Mouse (Mus musculus) kidney, embryonic 16.5 days (tissue): ENCODE measurements around the gene Hdac7. TPM values are rescaled to one million over a fixed set of nuclear protein-coding genes. Genes with fewer than 3 reads are reported as not detected.

Source experiments
- ATAC-seq: fragments of 200-750 bp; cut with Nextera tagmentation; 2 replicates; pipeline ENCODE4 v1.8.0; 2017; ENCODE audit warnings: moderate TSS enrichment; ENCODE audit not compliant: low FRiP score, low TSS enrichment
- H3K27ac ChIP-seq: fragments of 300-500 bp; sonication (generic); 2 replicates; pipeline ENCODE4 v1.5.1; 2014; ENCODE audit warnings: low read length
- H3K27me3 ChIP-seq: fragments of 300-500 bp; sonication (generic); 2 replicates; pipeline ENCODE4 v1.6.1; 2014; ENCODE audit warnings: low read length, control low read depth, mixed read lengths; ENCODE audit not compliant: insufficient read depth
- H3K36me3 ChIP-seq: fragments of 300-500 bp; sonication (generic); 2 replicates; pipeline ENCODE4 v1.6.1; 2014; ENCODE audit warnings: low read length, control low read depth, mixed read lengths; ENCODE audit not compliant: insufficient read depth
- H3K4me1 ChIP-seq: fragments of 300-500 bp; sonication (generic); 2 replicates; pipeline ENCODE4 v1.6.1; 2014; ENCODE audit warnings: low read length, control low read depth, mixed read lengths; ENCODE audit not compliant: insufficient read depth
- H3K4me2 ChIP-seq: fragments of 300-500 bp; sonication (generic); replicated peaks from 2 replicates; pipeline ENCODE4 v1.6.1; 2014; ENCODE audit warnings: low read depth, low read length
- H3K4me3 ChIP-seq: fragments of 300-500 bp; sonication (generic); 2 replicates; pipeline ENCODE4 v1.5.1; 2014; ENCODE audit warnings: mild to moderate bottlenecking, low read length
- H3K9ac ChIP-seq: fragments of 300-500 bp; sonication (generic); replicated peaks from 2 replicates; pipeline ENCODE4 v1.6.1; 2014; ENCODE audit warnings: low read length
- H3K9me3 ChIP-seq: fragments of 300-500 bp; sonication (generic); 2 replicates; pipeline ENCODE4 v1.6.1; 2016; ENCODE audit warnings: low read length, control low read depth
- WGBS: fragments of 180-500 bp; shearing (Covaris S2); extraction: QIAGEN DNeasy Blood & Tissue Kit; methylation state at CpG from one replicate; pipeline ENCODE4 v1.1.7; 2014; 5-methylcytosine and 5-hydroxymethylcytosine counted together
- polyA plus RNA-seq: library from polyadenylated mRNA; unstranded; fragments of >200 nt; fragmentation: Nextera tagmentation; extraction: Ambion mirVana; gene quantifications from 2 replicates; pipeline ENCODE4 v1.2.1, GENCODE M21; 2015

Hdac7 gene
- polyA plus RNA-seq, 1 experiment from 2014 or later = 37.3 TPM

GRCm38 (mm10) chr15:97812126-97812525 lies 32.2 kb downstream of the Hdac7 start:
- H3K27me3 ChIP-seq = no peaks in the 10 kb centered on the region
- H3K9ac ChIP-seq = no peak overlapping the region; the same call in 1 of the 2 replicates
- ATAC-seq = no peak
- no peak overlapping the region for H3K4me3 ChIP-seq
- WGBS = 65% methylated on average over 6 of the region's 6 CpGs
- peak overlapping the region; percentile 46; the same call in 1 of the 2 replicates for H3K27ac ChIP-seq
- H3K36me3 ChIP-seq = peaks cover 36% of the 10 kb centered on the region; the same call in 1 of the 2 replicates
- no peaks in the 10 kb centered on the region for H3K9me3 ChIP-seq
- H3K4me2 ChIP-seq = no peak overlapping the region
- peaks cover 35% of the 10 kb centered on the region for H3K4me1 ChIP-seq

- H3K27me3 ChIP-seq = no peaks in the 10 kb centered on the region
- H3K4me3 ChIP-seq = no peak overlapping the region
- H3K27ac ChIP-seq = 0 out of 2 replicates have a peak overlapping the region, but pooled peaks have one; percentile 46
- H3K36me3 ChIP-seq = peaks cover 44% of the 10 kb centered on the region
- H3K4me1 ChIP-seq = peaks cover 35% of the 10 kb centered on the region
- no peak overlapping the region for H3K9ac ChIP-seq
- WGBS = 87% methylated on average over 9 of the region's 9 CpGs
- no peaks in the 10 kb centered on the region for H3K9me3 ChIP-seq
- H3K4me2 ChIP-seq = no peak overlapping the region
- ATAC-seq = no peak
Measured at GRCm38 (mm10) chr15:97811307-97811706, 33.0 kb downstream of the Hdac7 start.

GRCm38 (mm10) chr15:97810399-97810798 lies 33.9 kb downstream of the Hdac7 start:
- WGBS = 95% methylated on average over 5 of the region's 5 CpGs
- no peak overlapping the region for H3K27ac ChIP-seq

GRCm38 (mm10) chr15:97809942-97810341 lies 34.4 kb downstream of the Hdac7 start:
- 87% methylated on average over 5 of the region's 5 CpGs for WGBS
- Histone ChIP-seq H3K36me3 (peaks cover 45% of the 10 kb centered on the region), H3K4me1 (peaks cover 31% of the 10 kb centered on the region)

More at GRCm38 (mm10) chr15:97810399-97810798, 33.9 kb downstream of the Hdac7 start:
- no peak overlapping the region for H3K4me2 ChIP-seq
- H3K9me3 ChIP-seq = no peaks in the 10 kb centered on the region
- no peak overlapping the region for H3K4me3 ChIP-seq
- ATAC-seq = no peak
- peaks cover 42% of the 10 kb centered on the region for H3K36me3 ChIP-seq
- no peaks in the 10 kb centered on the region for H3K27me3 ChIP-seq
- peaks cover 35% of the 10 kb centered on the region for H3K4me1 ChIP-seq
- no peak overlapping the region for H3K9ac ChIP-seq

GRCm38 (mm10) chr15:97809206-97809605 lies 35.1 kb downstream of the Hdac7 start:
- Histone ChIP-seq H3K36me3 (peaks cover 48% of the 10 kb centered on the region), H3K27ac (no peak overlapping the region), H3K4me3 (no peak overlapping the region), H3K4me2 (no peak overlapping the region), H3K9ac (no peak overlapping the region), H3K9me3 (no peaks in the 10 kb centered on the region), H3K4me1 (peaks cover 24% of the 10 kb centered on the region), H3K27me3 (no peaks in the 10 kb centered on the region)
- ATAC-seq = no peak
- WGBS = 86% methylated on average over 14 of the region's 14 CpGs

More at GRCm38 (mm10) chr15:97809942-97810341, 34.4 kb downstream of the Hdac7 start:
- no peak overlapping the region for H3K4me2 ChIP-seq
- H3K27me3 ChIP-seq = no peaks in the 10 kb centered on the region
- no peak overlapping the region for H3K4me3 ChIP-seq
- no peaks in the 10 kb centered on the region for H3K9me3 ChIP-seq
- no peak overlapping the region for H3K27ac ChIP-seq
- no peak overlapping the region for H3K9ac ChIP-seq
- ATAC-seq = no peak

GRCm38 (mm10) chr15:97808532-97808931 lies 35.8 kb downstream of the Hdac7 start:
- 92% methylated on average over 14 of the region's 14 CpGs for WGBS
- peaks cover 48% of the 10 kb centered on the region for H3K36me3 ChIP-seq
- no peak for ATAC-seq

GRCm38 (mm10) chr15:97807867-97808266 lies 36.4 kb downstream of the Hdac7 start:
- Histone ChIP-seq H3K27ac (no peak overlapping the region), H3K4me3 (no peak overlapping the region), H3K27me3 (no peaks in the 10 kb centered on the region), H3K4me1 (peaks cover 12% of the 10 kb centered on the region), H3K9me3 (no peaks in the 10 kb centered on the region), H3K9ac (no peak overlapping the region), H3K4me2 (no peak overlapping the region), H3K36me3 (peaks cover 48% of the 10 kb centered on the region)
- 80% methylated on average over 12 of the region's 12 CpGs for WGBS
- no peak for ATAC-seq

More at GRCm38 (mm10) chr15:97808532-97808931, 35.8 kb downstream of the Hdac7 start:
- Histone ChIP-seq H3K27ac (no peak overlapping the region), H3K4me2 (no peak overlapping the region), H3K4me1 (peaks cover 17% of the 10 kb centered on the region), H3K27me3 (no peaks in the 10 kb centered on the region), H3K4me3 (no peak overlapping the region), H3K9ac (no peak overlapping the region), H3K9me3 (no peaks in the 10 kb centered on the region)

- Histone ChIP-seq H3K4me2 (peak overlapping the region; percentile 42), H3K4me3 (peak overlapping the region; percentile 14; the same call in 1 of the 2 replicates), H3K9ac (no peak overlapping the region), H3K9me3 (no peaks in the 10 kb centered on the region), H3K27me3 (no peaks in the 10 kb centered on the region), H3K4me1 (no peaks in the 10 kb centered on the region), H3K36me3 (peaks cover 55% of the 10 kb centered on the region), H3K27ac (no peak overlapping the region)
- ATAC-seq = peak; percentile 39; the same call in 1 of the 2 replicates
- WGBS = 29% methylated on average over 13 of the region's 13 CpGs
Measured at GRCm38 (mm10) chr15:97802575-97802974, 41.7 kb downstream of the Hdac7 start.

GRCm38 (mm10) chr15:97801811-97802210 lies 42.5 kb downstream of the Hdac7 start:
- no peak overlapping the region for H3K27ac ChIP-seq
- peaks cover 55% of the 10 kb centered on the region for H3K36me3 ChIP-seq
- no peak overlapping the region for H3K9ac ChIP-seq
- no peak for ATAC-seq
- H3K4me1 ChIP-seq = no peaks in the 10 kb centered on the region
- H3K27me3 ChIP-seq = no peaks in the 10 kb centered on the region
- WGBS = 92% methylated on average over 7 of the region's 7 CpGs
- H3K4me3 ChIP-seq = no peak overlapping the region
- no peak overlapping the region for H3K4me2 ChIP-seq
- H3K9me3 ChIP-seq = no peaks in the 10 kb centered on the region

GRCm38 (mm10) chr15:97800853-97801252 lies 43.4 kb downstream of the Hdac7 start:
- no peak for ATAC-seq
- H3K9me3 ChIP-seq = no peaks in the 10 kb centered on the region
- no peaks in the 10 kb centered on the region for H3K4me1 ChIP-seq
- H3K27me3 ChIP-seq = no peaks in the 10 kb centered on the region
- no peak overlapping the region for H3K4me3 ChIP-seq
- no peak overlapping the region for H3K27ac ChIP-seq
- WGBS = 84% methylated on average over 13 of the region's 13 CpGs
- H3K9ac ChIP-seq = no peak overlapping the region
- H3K36me3 ChIP-seq = peaks cover 54% of the 10 kb centered on the region
- no peak overlapping the region for H3K4me2 ChIP-seq
